Mouse (Mus musculus): ENCODE measurements around the gene Gm42517. TPM values are rescaled to one million over a fixed set of nuclear protein-coding genes. Genes with fewer than 3 reads are reported as not detected.

Gene Gm42517
- polyA plus RNA-seq, 1 experiment from 2014 or later: not detected

GRCm38 (mm10) chr5:108368851-108369621, 1.3 kb upstream of the Gm42517 start:
- Histone ChIP-seq H3K27me3 (ENCODE audit: low read depth, poor library complexity, severe bottlenecking) (peaks cover 99% of the 10 kb centered on the region), H3K27ac (no peak overlapping the region), H3K36me3 (no peaks in the 10 kb centered on the region), H3K4me3 (peak overlapping the region; percentile 53), H3K9me3 (replicated peaks) (no peaks in the 10 kb centered on the region), H3K4me1 (peaks cover 29% of the 10 kb centered on the region)
- DNase-seq (ENCODE audit: low spot score): peak; percentile 53
- under 1% methylated on average over 48 of the region's 49 CpGs for WGBS

GRCm38 (mm10) chr5:108368446-108368845, 724 bp upstream of the Gm42517 start:
- whole genome bisulfite sequencing: 5% methylated on average over 6 of the region's 6 CpGs
- Histone ChIP-seq H3K4me1 (peaks cover 29% of the 10 kb centered on the region), H3K36me3 (no peaks in the 10 kb centered on the region), H3K4me3 (peak overlapping the region; percentile 53), H3K27ac (no peak overlapping the region), H3K27me3 (ENCODE audit: low read depth, poor library complexity, severe bottlenecking) (peaks cover 100% of the 10 kb centered on the region), H3K9me3 (replicated peaks) (no peaks in the 10 kb centered on the region)
- DNase-seq (ENCODE audit: low spot score): no peak

GRCm38 (mm10) chr5:108366984-108367841, 509 bp downstream of the Gm42517 start:
- Histone ChIP-seq H3K27me3 (ENCODE audit: low read depth, poor library complexity, severe bottlenecking) (peaks cover 99% of the 10 kb centered on the region), H3K27ac (no peak overlapping the region), H3K9me3 (replicated peaks) (no peaks in the 10 kb centered on the region), H3K4me3 (peak overlapping the region; percentile 53), H3K4me1 (peaks cover 29% of the 10 kb centered on the region), H3K36me3 (no peaks in the 10 kb centered on the region)
- peak; percentile 70 for DNase-seq (ENCODE audit: low spot score)
- 2% methylated on average over 96 of the region's 100 CpGs for WGBS

GRCm38 (mm10) chr5:108366328-108366983, 1.3 kb downstream of the Gm42517 start:
- Histone ChIP-seq H3K9me3 (replicated peaks) (no peaks in the 10 kb centered on the region), H3K4me3 (peak overlapping the region; percentile 53), H3K27me3 (ENCODE audit: low read depth, poor library complexity, severe bottlenecking) (peaks cover 94% of the 10 kb centered on the region), H3K36me3 (no peaks in the 10 kb centered on the region), H3K27ac (no peak overlapping the region), H3K4me1 (peaks cover 29% of the 10 kb centered on the region)
- DNase-seq (ENCODE audit: low spot score): peak; percentile 67
- 1% methylated on average over 60 of the region's 60 CpGs for WGBS

GRCm38 (mm10) chr5:108362330-108362729, 5.4 kb downstream of the Gm42517 start:
- H3K4me1 ChIP-seq: peaks cover 13% of the 10 kb centered on the region
- H3K36me3 ChIP-seq: no peaks in the 10 kb centered on the region
- H3K27ac ChIP-seq: no peak overlapping the region
- peaks cover 53% of the 10 kb centered on the region for H3K27me3 ChIP-seq (ENCODE audit: low read depth, poor library complexity, severe bottlenecking)
- H3K9me3 ChIP-seq (replicated peaks): no peaks in the 10 kb centered on the region
- H3K4me3 ChIP-seq: no peak overlapping the region
- WGBS: 34% methylated on average over 3 of the region's 3 CpGs
- no peak for DNase-seq (ENCODE audit: low spot score)

- 91% methylated on average over 4 of the region's 4 CpGs for WGBS
- no peaks in the 10 kb centered on the region for H3K4me1 ChIP-seq
These were observed 7.5 kb downstream of the Gm42517 start for GRCm38 (mm10) chr5:108360211-108360610.

GRCm38 (mm10) chr5:108359491-108359890, 8.2 kb downstream of the Gm42517 start:
- no peak for DNase-seq (ENCODE audit: low spot score)
- H3K36me3 ChIP-seq: no peaks in the 10 kb centered on the region
- no peak overlapping the region for H3K27ac ChIP-seq
- H3K9me3 ChIP-seq (replicated peaks): no peaks in the 10 kb centered on the region
- WGBS: 86% methylated on average over 9 of the region's 9 CpGs
- no peaks in the 10 kb centered on the region for H3K4me1 ChIP-seq
- H3K27me3 ChIP-seq (ENCODE audit: low read depth, poor library complexity, severe bottlenecking): peaks cover 25% of the 10 kb centered on the region
- H3K4me3 ChIP-seq: no peak overlapping the region

More at GRCm38 (mm10) chr5:108360211-108360610, 7.5 kb downstream of the Gm42517 start:
- Histone ChIP-seq H3K4me3 (no peak overlapping the region), H3K9me3 (replicated peaks) (no peaks in the 10 kb centered on the region), H3K36me3 (no peaks in the 10 kb centered on the region), H3K27ac (no peak overlapping the region), H3K27me3 (ENCODE audit: low read depth, poor library complexity, severe bottlenecking) (peaks cover 32% of the 10 kb centered on the region)
- DNase-seq (ENCODE audit: low spot score): no peak

- WGBS: 89% methylated on average over 1 of the region's 1 CpGs
- no peak for DNase-seq (ENCODE audit: low spot score)
- Histone ChIP-seq H3K4me3 (no peak overlapping the region), H3K36me3 (no peaks in the 10 kb centered on the region), H3K4me1 (no peaks in the 10 kb centered on the region), H3K27me3 (ENCODE audit: low read depth, poor library complexity, severe bottlenecking) (peaks cover 8% of the 10 kb centered on the region), H3K9me3 (replicated peaks) (no peaks in the 10 kb centered on the region), H3K27ac (no peak overlapping the region)
These were observed 9.9 kb downstream of the Gm42517 start for GRCm38 (mm10) chr5:108357862-108358261.

- 85% methylated on average over 2 of the region's 2 CpGs for WGBS
- H3K9me3 ChIP-seq (replicated peaks): no peaks in the 10 kb centered on the region
- H3K27me3 ChIP-seq (ENCODE audit: low read depth, poor library complexity, severe bottlenecking): no peaks in the 10 kb centered on the region
- H3K36me3 ChIP-seq: peaks cover 15% of the 10 kb centered on the region
- H3K4me3 ChIP-seq: no peak overlapping the region
- no peak for DNase-seq (ENCODE audit: low spot score)
- no peaks in the 10 kb centered on the region for H3K4me1 ChIP-seq
- H3K27ac ChIP-seq: no peak overlapping the region
These were observed 13.7 kb downstream of the Gm42517 start for GRCm38 (mm10) chr5:108354056-108354455.

- peaks cover 37% of the 10 kb centered on the region for H3K36me3 ChIP-seq
- WGBS: 94% methylated on average over 9 of the region's 9 CpGs
These were observed 18.1 kb downstream of the Gm42517 start for GRCm38 (mm10) chr5:108349511-108350148.

GRCm38 (mm10) chr5:108347843-108348242, 19.9 kb downstream of the Gm42517 start:
- Histone ChIP-seq H3K27ac (no peak overlapping the region), H3K36me3 (peaks cover 52% of the 10 kb centered on the region), H3K27me3 (ENCODE audit: low read depth, poor library complexity, severe bottlenecking) (no peaks in the 10 kb centered on the region), H3K4me1 (no peaks in the 10 kb centered on the region), H3K4me3 (no peak overlapping the region), H3K9me3 (replicated peaks) (no peaks in the 10 kb centered on the region)
- DNase-seq (ENCODE audit: low spot score): no peak
- WGBS: 76% methylated on average over 6 of the region's 6 CpGs

More at GRCm38 (mm10) chr5:108349511-108350148, 18.1 kb downstream of the Gm42517 start:
- H3K4me3 ChIP-seq: no peak overlapping the region
- no peaks in the 10 kb centered on the region for H3K9me3 ChIP-seq (replicated peaks)
- no peak for DNase-seq (ENCODE audit: low spot score)
- no peaks in the 10 kb centered on the region for H3K4me1 ChIP-seq
- no peaks in the 10 kb centered on the region for H3K27me3 ChIP-seq (ENCODE audit: low read depth, poor library complexity, severe bottlenecking)
- no peak overlapping the region for H3K27ac ChIP-seq

GRCm38 (mm10) chr5:108345313-108346071, 22.2 kb downstream of the Gm42517 start:
- Histone ChIP-seq H3K4me1 (no peaks in the 10 kb centered on the region), H3K4me3 (no peak overlapping the region), H3K9me3 (replicated peaks) (no peaks in the 10 kb centered on the region), H3K27ac (no peak overlapping the region), H3K27me3 (ENCODE audit: low read depth, poor library complexity, severe bottlenecking) (no peaks in the 10 kb centered on the region), H3K36me3 (peaks cover 53% of the 10 kb centered on the region)
- 90% methylated on average over 10 of the region's 10 CpGs for WGBS
- no peak for DNase-seq (ENCODE audit: low spot score)

Measured in limb, embryonic 10.5 days (tissue).